Mouse (Mus musculus): ENCODE data around the gene Cacna2d2.

- TF ChIP-seq GATA1 (IDR thresholded peaks at IDR 0.05; ENCODE audit: low read length), result no peak
- TF ChIP-seq TAL1 (IDR thresholded peaks at IDR 0.05; ENCODE audit: low read length), result no peak
These were observed 143.9 kb downstream of the Cacna2d2 start for GRCm38 (mm10) chr9:107543299-107543698.
